Mouse (Mus musculus) mouse embryonic stem cell (cell line): ENCODE results near the gene Syncrip.
"Not testable (repeated sequence)": the region's sequence is repeated elsewhere in the genome, so short reads cannot be mapped to it uniquely, and the experiment has no call there.

Experiments
- in situ Hi-C, 2 experiments: fragments of 300-500 bp; cut with MboI; formaldehyde crosslinking; loops; 1 replicate in 1 of 2; 3 replicates in 1 of 2; pipeline ENCODE4 v1.14.3; 2019 to 2020; ENCODE audit warnings: low sequenced_read_pairs in 2 of 2, low pct_unique_long_range_greater_than_20kb in 1 of 2, mixed read lengths in 1 of 2; ENCODE audit not compliant: unreplicated experiment in 1 of 2

The Syncrip gene

DNA sequence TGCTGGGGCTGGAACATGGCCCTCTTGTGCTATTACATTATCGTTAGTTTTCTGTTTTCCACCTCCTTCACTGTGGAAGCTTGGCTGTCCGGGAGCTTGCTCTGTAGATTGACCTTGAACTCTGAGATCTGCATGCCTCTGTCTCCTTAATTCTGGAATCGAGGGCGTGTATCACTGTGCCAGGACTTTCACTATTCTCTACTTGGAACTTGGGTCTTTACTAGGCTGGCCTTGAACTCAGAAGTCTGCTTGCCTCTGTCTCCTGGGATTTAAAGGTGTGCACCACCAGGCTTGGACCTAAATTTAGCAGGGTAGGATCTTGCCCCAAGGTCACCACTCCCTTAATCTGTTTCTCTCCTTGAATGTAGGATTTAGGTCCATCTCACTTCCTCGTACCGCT is 19.5 kb upstream of the Syncrip start:
- in situ Hi-C loops: no loop called here

DNA sequence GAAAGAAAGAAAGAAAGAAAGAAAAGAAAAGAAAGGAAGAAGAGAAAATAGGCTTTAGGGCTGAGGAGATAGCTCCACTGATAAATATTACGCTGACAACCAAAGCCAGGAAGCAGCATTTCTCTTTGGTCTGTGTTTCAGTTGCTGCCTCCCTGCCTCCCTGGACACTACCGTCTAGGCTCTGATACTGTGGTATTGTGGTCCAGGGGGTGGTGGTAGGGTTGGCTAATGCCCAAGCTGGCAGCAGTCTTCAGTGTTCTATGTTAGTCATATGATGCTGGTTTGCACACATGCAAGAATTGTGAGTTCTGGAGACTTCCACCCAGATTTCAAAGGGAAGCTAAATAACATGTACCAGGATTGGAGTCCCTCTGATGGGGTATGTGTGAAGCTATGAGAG is 17.7 kb upstream of the Syncrip start:
- in situ Hi-C loops: no loop called here

DNA sequence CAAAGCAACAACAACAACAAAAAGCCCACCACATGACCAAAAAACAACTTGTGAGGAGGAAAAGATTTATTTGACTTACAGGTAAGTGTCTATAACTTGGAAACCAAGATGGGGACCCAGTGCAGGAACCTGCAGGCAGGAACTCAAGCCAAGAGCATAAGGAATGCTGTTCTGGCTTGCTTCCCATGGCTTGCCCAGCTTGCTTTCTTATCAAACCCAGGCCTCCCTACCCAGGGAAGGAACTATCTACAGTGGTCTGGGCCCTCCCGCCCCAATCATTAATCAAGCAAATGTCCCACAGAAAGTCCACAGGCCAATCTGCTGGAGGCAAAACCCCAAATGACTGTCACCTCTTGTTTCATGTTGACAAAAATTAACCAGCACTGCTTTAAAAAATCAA is 10.1 kb upstream of the Syncrip start:
- in situ Hi-C loops: no loop called here

DNA sequence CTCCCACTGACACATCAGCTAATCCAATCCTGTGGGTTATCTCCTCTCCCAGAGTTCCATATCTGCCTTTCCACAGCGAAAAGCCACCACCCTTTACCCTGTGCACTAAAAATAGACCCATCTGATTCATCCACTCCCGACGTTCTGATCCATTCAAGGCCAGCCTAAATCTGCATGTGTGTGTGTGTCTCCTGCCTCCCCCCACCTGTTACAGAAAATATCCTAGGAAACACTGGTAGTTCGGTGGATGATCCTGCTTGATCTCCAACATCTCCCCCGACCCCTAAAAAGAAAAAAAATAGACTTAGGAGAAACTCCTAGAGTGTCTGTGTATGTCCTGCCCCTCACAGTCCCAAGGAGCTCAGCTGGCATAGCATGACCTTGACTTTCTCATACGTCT is 2.2 kb upstream of the Syncrip start:
- in situ Hi-C loops: loop anchor here in 1 of 2 experiments (5.0 kb wide), 1 partner anchor 38 kb away; no protein-coding TSS in a partner anchor

DNA sequence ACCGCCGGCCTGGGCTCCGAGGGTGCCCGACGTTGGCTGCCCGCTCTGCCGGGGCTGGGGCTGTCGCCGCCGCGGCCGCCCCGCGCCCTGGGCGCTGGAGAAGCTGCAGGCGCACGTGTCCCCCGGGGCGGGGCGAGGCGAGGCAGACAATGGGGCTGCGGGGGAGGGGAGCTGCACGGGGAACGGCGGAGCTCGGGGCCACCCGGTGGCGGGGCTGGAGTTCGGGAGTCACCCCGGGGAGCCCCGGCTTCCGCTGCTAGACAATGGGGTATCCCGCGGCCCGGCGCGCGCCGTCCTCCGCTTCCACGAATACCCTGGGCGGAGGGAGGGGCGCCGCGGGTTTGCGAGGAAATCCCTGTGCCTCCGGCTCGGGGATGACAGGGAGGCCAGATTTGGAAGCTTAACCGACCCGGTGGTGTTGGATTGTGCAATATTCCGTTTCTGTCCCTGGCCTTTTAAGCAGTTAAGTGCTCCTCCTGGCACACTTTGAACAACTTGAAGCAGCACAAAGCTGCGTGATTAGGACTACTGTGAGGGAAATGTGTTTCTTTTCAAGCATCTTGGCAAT is 539 bp upstream of the Syncrip start:
- in situ Hi-C loops: loop anchor here in 1 of 2 experiments (5.0 kb wide), 1 partner anchor 39 kb away; no protein-coding TSS in a partner anchor

DNA sequence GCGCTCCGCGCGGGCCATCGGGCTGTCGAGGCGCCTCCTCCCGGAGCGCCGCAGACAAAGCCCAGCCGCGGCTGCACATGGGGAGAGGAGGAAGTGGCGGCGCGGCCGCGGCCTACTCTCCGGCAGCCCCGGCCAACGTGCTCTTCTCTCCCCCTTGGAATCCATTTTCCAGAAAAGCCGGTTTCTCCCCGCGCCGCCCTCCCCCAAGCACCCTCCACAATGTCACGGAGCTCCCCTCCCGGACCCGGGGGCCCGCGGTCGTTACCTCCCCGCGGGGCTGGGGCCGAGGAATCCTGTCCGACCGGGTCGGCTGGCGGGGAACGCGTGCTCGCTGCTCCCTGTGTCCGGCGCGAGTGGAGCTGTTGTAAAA is 598 bp downstream of the Syncrip start:
- in situ Hi-C loops: loop anchor here in 1 of 2 experiments (5.0 kb wide), 1 partner anchor 41 kb away; no protein-coding TSS in a partner anchor

DNA sequence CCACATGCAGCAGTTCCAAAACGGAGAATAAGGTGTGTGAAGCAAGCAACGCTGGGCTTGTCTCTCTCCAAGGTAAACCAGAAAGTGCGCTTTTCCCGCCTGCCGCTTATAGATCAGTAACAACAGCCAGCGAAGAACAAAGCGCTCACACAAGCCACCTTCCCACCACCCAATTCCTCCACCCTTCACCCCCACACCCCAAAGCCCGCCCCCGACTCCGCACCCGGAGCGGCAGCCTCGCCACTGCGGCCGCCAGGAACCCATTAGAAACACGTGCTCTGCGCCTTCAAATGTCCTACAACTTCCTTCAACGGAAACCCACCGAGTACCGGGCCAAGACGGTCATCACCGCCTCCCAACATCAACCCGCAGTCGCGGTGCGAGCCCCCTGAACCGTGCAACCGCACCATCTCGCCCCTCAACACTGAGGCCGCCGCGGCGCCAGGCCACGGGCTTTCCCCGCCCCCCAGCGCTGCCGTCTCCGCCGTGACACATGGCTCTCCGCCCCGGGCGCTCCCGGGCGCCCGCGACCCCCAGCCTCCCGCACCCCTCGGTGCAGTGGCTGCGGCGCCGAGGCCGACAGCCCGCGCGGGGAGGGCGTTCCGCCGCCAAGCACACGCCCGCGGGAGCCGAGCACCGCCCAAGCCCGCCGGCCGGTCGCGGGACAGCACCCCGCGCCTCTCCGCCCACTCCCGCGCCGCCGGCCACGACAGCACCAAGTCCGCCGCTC is 1.1 kb downstream of the Syncrip start:
- in situ Hi-C loops: loop anchor here in 1 of 2 experiments (5.0 kb wide), 1 partner anchor 41 kb away; no protein-coding TSS in a partner anchor

DNA sequence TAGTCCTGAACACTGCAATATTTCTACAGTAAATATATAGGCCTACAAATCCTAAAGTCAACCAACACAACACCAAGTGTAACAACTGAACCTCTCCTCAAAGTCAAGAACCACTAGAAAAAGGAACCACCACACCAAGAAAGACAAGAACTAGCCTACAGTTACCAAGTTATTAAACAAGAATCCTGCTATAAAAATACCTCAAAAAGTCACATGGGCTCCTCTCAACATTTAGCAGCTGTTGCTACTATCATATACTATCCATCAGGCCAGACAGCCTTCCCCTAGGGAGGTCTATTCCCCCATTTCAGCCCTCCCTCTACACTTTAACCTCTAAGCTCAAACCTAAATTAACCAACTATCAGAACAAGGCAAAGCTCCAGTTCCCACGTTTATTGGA is 2.3 kb downstream of the Syncrip start:
- in situ Hi-C loops: loop anchor here in 1 of 2 experiments (5.0 kb wide), 1 partner anchor 42 kb away; no protein-coding TSS in a partner anchor

DNA sequence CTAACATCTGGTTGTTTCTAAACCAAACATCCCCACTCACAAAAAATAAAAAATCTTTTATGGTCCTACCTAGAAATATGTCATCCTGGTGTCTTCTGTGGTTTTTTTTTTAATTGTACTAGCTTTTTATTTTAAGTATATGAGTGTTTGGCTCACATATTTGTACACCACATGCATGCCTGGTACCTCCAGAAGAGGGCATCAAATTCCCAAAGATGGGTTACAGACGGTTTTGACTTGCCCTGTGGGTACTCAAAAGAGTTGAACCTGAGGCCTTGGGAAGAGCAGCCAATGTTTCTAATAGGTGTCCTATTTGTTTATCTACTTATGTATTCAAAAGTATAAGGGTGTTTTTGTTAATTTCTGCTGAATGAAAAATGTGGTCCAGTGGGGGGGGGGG is 6.2 kb downstream of the Syncrip start:
- in situ Hi-C loops: no loop called here

DNA sequence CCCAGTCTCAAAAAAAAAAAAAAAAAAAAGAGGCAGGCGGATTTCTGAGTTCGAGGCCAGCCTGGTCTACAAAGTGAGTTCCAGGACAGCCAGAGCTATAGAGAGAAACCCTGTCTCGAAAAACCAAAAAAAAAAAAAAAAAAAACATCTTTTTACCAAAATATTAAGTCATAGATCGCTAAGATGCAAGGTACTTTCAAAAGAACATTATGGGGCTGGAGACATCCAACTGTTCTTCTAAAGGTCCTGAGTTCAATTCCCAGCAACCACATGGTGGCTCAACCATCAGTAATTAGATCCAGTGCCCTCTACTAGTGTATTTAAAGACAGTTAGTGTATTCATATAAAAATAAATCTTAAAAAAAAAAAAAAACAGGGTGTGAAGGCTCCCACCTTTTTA is 21.4 kb downstream of the Syncrip start:
- in situ Hi-C loops: not testable (repeated sequence)

DNA sequence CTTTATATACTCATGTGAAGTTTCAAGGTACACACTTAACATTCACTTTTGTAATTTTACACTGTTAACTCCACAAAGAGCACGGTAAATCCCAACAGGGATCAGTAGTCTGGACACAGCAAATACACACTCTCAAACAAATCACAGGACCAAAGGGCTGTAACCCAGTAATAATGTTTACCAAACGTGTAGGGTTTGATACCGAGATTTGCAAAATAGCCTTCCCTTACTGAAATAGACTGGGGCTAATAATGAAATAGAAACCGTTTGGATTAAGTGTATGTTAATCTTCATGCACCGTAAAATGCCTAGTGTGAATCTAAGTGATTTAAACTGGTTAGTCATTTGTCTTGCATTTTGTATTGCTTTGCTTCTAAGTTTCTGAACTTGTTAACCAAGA is 42.4 kb downstream of the Syncrip start:
- in situ Hi-C loops: no loop called here

DNA sequence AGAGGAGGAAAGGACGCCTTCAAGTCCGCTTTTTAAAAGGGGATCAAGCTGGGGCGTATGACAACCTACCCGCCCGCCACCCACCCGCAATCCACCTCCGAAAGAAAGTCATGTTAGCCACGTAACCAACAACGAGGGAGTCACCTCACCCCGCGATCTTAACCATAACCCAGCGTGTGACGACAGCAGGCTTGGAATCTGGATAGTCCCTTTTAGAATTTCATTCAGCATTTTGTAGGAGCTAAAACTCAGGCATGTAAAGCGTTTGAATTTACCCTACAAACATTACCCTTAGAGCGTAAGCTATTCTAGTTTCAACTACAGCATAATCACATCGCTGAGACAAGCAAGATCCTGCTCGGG is 43.2 kb downstream of the Syncrip start:
- in situ Hi-C loops: no loop called here

DNA sequence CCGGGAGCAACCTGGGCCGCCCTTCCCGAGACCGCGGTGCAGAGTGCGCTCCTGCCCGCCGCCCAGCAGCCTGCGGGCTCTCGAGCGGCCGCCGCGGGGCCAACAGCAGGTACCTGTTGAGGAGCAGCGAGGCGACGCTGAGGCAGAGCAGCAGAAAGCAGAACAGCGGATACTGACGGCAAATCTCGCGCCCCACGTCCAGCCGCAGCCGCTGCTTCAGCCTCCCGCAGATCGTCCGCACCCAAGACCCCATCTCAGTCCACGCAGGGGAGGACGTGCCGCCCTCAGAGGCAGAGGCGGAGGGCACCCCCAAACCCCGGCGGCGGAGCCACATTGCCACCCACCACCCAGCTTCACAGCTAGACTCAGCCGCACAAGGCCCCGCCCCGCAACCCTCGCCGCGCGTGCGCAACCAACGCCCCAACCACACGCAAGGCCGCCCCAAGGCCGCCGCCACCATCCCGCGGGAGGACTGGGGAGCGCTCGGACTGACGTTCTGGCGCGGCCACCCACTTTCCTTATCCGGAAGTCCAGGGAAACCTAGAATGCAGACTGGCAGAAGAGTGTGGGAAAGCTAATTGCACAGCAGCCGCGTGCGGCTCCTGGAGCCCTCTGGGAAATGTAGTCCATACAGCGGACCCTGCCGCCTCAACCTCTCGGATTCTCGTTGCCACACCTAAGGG is 43.7 kb downstream of the Syncrip start, which contains the start of gene Snx14:
Gene Snx14 (minus strand): TSS at position 404 of the 683 bp plus-strand sequence.
- in situ Hi-C loops: no loop called here

DNA sequence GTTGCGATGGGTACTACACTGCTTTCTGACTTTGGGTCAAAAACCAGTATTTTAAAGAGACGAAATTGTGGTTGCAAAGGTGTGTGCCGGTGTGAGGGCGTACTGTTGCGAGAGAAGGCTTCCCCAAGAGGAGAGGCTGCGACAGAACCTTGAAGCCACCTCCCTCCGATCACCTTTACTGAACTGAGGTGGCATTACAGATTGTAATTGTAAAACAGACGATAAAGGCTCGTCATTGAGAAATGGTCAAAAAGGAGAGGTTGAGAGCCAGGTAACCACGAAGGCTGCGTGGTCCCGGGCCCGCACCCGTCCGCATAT is 44.2 kb downstream of the Syncrip start:
- in situ Hi-C loops: no loop called here

DNA sequence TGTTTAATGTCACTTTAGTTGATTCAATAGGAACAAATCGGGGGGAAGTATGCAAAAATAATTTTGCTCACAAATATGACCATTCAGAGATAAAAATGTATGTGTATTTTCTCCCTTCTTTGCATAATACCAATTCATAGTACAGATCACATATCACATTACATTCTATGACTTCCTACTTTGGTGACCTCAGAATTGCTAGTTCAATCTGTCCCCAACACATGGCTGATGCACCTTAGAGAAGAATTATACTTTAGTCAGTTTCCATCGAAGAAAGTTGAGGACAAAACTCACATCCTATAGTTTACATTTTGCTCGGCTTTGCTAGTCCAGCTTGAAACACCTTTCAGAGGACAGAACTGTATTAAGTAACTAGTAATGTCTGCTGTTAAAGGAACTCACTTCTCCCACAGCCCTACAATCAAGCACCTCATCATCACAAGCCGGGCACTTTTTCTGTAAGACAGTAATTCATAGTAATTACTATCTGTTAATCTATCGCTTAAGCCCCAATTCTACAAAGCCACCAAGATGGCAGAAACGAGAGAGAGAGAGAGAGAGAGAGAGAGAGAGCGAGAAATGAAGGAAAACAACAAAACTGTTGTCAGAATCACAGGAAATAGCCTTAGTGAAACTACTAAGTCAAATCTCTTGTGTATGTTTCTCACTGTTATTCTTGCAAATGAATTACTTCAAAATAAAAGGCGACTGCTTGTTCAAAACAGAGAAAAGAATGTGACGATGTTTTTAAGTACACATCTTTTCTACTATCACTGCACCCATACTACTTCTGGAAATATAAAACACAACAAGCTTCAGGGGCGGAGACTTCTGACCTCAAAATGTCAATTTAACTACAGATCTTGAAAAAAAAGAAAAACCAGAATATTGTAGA is 44.8 kb downstream of the Syncrip start:
- in situ Hi-C loops: no loop called here

DNA sequence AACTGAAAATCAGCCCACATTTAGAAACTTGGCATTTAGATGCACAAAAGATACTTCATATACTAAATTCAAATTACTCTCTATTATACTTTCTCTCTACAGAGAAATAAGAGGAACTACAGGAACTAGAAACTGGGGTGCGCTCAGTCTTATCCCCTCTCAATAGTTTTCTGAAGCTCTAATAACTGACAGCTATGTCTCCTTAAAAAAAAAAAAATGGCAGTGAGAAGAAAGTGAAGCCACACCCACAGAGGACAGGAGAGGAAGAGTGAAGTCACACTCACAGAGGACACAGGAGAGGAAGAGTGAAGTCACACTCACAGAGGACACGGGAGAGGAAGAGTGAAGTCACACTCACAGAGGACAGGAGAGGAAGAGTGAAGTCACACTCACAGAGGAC is 58.0 kb downstream of the Syncrip start:
- in situ Hi-C loops: no loop called here

DNA sequence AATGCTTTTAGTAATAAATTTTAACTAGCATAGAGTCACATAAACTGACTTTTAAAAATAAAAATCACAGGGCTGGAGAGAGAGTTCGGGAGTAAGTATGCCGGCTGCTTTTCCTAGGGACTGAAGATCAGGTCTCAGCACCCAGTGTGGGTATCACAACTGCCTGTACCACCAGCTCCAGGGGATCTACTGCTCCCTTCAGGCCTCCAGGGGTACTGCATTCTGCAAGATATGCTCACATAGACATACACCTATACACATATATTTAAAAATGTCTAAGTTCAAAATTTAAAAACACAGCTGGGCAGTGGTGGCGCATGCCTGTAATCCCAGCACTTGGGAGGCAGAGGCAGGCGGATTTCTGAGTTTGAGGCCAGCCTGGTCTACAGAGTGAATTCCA is 59.9 kb downstream of the Syncrip start:
- in situ Hi-C loops: no loop called here

DNA sequence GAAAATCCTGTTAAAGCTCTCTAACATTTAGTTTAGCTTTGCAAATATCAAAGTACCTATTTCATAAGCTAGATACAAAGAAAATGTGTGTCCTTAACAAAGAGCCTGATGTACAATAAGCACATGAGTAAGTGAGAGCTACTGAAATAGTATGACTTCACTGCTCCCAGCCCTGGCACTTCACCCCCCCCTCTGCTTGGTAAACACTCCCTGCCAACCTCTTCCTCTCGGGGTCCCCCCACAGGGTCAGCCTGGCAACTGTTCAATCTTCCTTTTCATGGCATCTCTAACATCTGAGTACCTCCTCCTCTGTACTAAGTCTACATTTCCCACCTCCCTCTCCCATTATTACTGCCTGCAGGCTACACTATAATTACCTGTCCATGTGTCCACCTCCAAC is 65.6 kb downstream of the Syncrip start:
- in situ Hi-C loops: no loop called here

DNA sequence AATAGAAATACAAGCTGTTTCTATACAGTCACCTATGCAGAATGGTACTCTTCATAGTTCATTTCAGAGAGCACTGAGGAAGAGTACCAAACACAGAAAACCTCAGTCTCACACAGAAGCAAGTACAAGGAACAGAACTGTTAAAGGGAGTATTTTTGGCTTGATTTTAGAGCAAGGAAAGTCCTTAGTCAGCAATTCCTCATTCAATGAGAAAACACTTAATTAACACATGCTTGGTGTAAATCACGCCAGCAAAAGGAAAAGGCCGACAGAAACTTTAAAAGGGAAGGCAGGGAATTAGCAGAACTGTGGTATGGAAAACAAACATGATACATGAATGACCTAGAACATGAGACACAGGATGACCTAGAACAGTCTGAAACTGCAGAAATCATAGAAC is 72.4 kb downstream of the Syncrip start:
- in situ Hi-C loops: no loop called here
